Mouse (Mus musculus): ENCODE measurements around the gene Dnajb8. TPM values are rescaled to one million over a fixed set of nuclear protein-coding genes. Genes with fewer than 3 reads are reported as not detected.

Dnajb8 gene
- polyA plus RNA-seq, 1 experiment from 2014 or later = not detected

DNA sequence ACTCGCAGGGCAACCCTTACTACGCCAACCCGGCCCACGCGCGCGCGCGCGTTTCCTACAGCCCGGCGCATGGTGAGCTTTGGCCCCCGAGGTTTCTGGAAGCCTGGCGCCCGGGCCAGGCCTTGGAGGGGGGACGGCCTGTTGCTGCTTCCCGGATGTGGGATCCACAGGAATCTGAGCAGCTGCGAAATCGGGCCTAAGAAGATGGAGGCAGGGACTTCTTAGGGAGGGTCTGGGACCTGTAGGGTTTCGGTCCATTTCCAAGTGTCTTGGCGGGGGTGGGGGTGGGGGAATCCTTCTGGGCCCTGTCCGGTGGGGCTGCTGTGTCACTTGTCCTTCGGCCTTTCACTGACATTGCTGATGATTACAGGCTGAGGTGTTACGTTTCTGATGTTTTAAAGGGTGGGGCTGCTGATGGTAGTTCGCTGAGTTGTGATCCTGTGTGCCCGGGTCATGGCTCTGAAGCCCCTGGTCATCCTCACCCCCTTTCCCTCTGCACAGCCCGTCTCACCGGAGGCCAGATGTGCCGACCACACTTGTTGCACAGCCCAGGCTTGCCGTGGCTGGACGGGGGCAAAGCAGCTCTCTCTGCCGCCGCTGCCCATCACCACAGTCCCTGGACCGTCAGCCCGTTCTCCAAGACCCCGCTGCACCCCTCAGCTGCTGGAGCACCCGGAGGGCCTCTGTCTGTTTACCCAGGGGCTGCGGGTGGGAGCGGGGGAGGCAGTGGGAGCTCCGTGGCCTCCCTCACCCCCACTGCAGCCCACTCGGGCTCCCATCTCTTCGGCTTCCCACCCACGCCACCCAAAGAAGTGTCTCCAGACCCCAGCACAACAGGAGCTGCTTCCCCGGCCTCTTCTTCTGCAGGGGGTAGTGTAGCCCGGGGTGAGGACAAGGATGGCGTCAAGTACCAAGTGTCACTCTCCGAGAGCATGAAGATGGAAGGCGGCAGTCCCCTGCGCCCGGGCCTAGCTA lies 22.1 kb upstream of the Dnajb8 start:
- Histone ChIP-seq H3K9me3 (replicated peaks) (no peaks in the 10 kb centered on the region), H3K4me2 (peak overlapping the region; percentile 75), H3K4me1 (replicated peaks) (peaks cover 53% of the 10 kb centered on the region), H3K27me3 (peaks cover 99% of the 10 kb centered on the region), H3K36me3 (replicated peaks) (no peaks in the 10 kb centered on the region), H3K27ac (replicated peaks) (no peak overlapping the region), H3K4me3 (replicated peaks) (peak overlapping the region; percentile 52), H3K9ac (no peak overlapping the region)
- 15% methylated on average over 50 of the region's 50 CpGs for WGBS (ENCODE audit: insufficient replicate concordance)
- ATAC-seq (ENCODE audit: insufficient read depth) = no peak

DNA sequence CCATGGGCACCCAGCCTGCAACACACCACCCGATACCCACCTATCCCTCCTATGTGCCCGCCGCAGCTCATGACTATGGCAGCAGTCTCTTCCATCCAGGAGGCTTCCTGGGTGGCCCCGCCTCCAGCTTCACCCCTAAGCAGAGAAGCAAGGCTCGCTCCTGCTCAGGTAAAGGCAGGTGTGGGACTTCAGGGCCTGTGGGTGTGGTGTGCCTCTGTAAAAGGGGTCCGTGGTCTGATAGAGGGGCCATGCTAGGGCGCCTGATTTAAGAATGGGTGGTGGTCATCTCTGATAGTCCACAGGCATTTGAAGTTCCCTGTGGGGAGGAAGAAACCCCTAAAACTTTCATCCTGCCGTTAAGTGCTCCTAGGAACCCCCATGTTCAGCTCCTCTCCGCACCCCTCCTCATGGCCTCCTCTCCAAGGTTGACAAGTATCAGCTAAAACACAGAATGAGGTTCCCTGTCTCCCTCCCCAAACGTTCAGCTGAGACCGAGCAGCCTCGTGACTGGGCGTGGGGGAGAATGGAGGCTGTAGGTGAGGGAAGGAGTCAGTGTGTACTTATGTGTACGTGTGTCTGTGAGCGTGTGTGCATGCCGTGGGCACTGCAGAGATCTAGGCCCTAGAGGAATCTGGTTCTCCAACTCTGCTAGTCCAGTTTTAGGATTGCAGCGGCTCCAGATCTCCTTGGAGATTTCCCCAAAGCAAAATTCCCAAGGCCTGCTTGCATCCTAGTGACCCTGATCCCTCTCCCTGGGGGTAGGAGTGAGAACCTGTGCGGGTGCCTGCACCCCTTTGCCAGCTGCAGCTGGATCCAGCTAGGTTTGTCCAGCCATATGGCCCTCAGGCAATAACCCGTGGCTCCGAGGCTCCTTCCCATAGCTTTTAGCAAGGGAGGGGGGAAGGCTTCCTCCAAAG lies 21.1 kb upstream of the Dnajb8 start:
- Histone ChIP-seq H3K9me3 (replicated peaks) (no peaks in the 10 kb centered on the region), H3K27me3 (peaks cover 97% of the 10 kb centered on the region), H3K4me2 (no peak overlapping the region), H3K4me3 (replicated peaks) (no peak overlapping the region), H3K9ac (no peak overlapping the region), H3K36me3 (replicated peaks) (no peaks in the 10 kb centered on the region), H3K4me1 (replicated peaks) (peaks cover 57% of the 10 kb centered on the region), H3K27ac (replicated peaks) (no peak overlapping the region)
- no peak for ATAC-seq (ENCODE audit: insufficient read depth)
- 38% methylated on average over 20 of the region's 20 CpGs for WGBS (ENCODE audit: insufficient replicate concordance)

GRCm38 (mm10) chr6:88201926-88202700 lies 20.0 kb upstream of the Dnajb8 start:
- peaks cover 90% of the 10 kb centered on the region for H3K27me3 ChIP-seq
- H3K27ac ChIP-seq (replicated peaks) = no peak overlapping the region
- ATAC-seq (ENCODE audit: insufficient read depth) = no peak
- WGBS (ENCODE audit: insufficient replicate concordance) = 19% methylated on average over 15 of the region's 15 CpGs
- H3K9me3 ChIP-seq (replicated peaks) = no peaks in the 10 kb centered on the region
- H3K9ac ChIP-seq = no peak overlapping the region
- H3K36me3 ChIP-seq (replicated peaks) = no peaks in the 10 kb centered on the region
- peak overlapping the region; percentile 51 for H3K4me2 ChIP-seq
- H3K4me1 ChIP-seq (replicated peaks) = peaks cover 51% of the 10 kb centered on the region
- H3K4me3 ChIP-seq (replicated peaks) = no peak overlapping the region

DNA sequence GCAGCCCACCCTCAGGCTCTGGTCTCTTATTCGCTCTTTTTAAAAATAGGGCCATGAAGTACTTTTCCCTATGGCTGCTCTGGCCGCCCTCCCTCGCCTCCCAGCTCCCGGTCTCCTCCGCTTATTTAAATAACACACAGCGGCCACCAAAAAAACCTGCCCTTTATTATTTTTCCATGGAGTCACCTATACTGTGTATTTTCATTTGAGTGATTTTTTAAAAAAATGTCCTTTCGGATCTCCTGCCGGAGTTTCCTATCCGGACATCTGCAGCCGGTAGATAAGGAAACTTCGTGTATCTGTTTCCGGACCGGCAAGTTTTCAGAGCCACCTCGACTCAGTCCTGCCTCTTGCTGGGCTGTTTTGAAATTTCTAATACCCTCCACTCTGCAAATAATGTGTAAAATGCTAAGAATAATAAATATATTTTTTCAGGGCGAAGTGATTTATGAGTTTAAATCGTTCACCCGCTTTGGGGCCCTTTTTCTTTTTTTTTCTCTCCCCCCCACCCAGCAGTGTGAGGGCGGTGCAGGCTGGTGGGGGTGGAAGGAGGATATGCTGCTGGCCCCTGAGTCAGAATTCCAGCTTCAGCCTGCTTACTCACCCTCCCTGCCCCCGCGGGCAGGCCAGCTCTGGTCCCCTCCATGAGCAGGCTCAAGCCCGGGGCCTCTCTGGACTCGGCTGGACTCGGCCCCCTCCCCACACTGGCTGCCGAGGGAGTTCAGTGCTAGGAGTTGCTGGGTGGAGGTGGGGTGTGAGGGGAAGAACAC lies 19.0 kb upstream of the Dnajb8 start:
- H3K27ac ChIP-seq (replicated peaks) = no peak overlapping the region
- H3K4me2 ChIP-seq = peak overlapping the region; percentile 51
- peak overlapping the region; percentile 20 for H3K4me3 ChIP-seq (replicated peaks)
- no peaks in the 10 kb centered on the region for H3K9me3 ChIP-seq (replicated peaks)
- WGBS (ENCODE audit: insufficient replicate concordance) = 2% methylated on average over 24 of the region's 24 CpGs
- peaks cover 80% of the 10 kb centered on the region for H3K27me3 ChIP-seq
- 0 out of 2 replicates have a peak, but pooled peaks have one; percentile 47 for ATAC-seq (ENCODE audit: insufficient read depth)
- no peaks in the 10 kb centered on the region for H3K36me3 ChIP-seq (replicated peaks)
- H3K4me1 ChIP-seq (replicated peaks) = peaks cover 41% of the 10 kb centered on the region
- no peak overlapping the region for H3K9ac ChIP-seq

DNA sequence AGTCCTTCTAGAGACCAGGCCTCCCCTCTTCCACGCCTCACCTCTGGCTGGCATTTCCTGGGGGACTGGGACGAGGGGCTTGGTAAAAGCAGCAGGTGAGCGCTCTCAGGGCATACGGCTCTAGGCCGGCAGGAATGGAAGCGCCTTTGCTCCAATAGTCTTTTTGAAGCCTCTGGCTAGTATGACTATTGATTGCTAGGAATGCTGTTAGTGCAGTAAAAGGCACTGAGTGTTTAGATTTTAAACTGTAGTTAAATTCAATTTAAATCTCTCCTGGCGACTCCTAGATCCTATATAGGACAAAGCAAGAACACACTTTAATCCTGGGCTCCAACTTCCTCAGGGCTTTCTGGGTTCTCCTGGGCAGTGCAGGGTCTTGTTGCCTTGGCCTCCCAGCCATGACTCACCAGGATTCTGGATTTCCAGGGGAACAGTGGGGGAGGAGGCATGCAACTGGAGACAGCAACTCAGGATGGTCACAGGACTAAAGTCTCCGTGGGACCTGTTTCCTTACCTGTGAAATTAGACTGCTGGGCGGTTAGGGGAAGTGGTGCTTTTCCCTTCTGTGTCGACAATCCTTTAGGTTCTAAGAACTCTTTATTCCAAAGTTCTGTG lies 18.2 kb upstream of the Dnajb8 start:
- Histone ChIP-seq H3K9ac (no peak overlapping the region), H3K4me1 (replicated peaks) (peaks cover 33% of the 10 kb centered on the region)

DNA sequence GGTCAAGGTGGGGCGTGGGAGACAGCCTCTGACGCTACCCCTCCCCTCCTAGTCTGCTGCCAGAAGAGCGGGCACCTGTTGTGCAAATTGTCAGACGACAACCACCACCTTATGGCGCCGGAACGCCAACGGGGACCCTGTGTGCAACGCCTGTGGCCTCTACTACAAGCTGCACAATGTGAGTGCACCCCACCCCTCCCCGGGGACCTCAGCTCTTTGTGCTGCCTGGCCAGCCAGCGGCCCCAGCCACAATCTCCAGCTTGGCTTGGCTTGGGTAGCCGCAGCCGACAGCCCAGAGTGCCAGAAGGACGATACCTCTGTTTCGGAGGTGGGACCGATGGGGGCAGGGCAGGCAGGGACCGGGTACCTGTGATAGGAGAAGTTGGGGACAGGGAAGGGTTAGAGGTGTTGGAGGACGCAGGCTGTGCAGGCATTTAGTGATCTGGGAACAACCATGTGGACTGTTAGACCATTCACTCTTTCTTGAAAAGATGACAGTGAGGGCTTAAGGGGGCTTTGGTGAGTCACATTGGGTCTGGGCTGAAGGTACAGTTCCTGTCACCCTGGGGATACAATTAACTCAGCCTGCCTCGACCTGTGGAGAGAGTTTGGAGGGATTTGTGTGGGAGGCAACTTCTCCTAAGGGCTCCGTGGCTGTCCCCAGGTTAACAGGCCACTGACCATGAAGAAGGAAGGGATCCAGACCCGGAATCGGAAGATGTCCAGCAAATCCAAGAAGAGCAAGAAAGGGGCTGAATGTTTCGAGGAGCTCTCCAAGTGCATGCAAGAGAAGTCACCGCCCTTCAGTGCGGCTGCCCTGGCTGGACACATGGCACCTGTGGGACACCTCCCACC lies 17.3 kb upstream of the Dnajb8 start:
- 65% methylated on average over 25 of the region's 25 CpGs for WGBS (ENCODE audit: insufficient replicate concordance)

More for the DNA sequence above, 18.2 kb upstream of the Dnajb8 start:
- Histone ChIP-seq H3K9me3 (replicated peaks) (no peaks in the 10 kb centered on the region), H3K4me3 (replicated peaks) (no peak overlapping the region), H3K27me3 (peaks cover 77% of the 10 kb centered on the region), H3K27ac (replicated peaks) (no peak overlapping the region), H3K36me3 (replicated peaks) (no peaks in the 10 kb centered on the region), H3K4me2 (peak overlapping the region; percentile 51; the same call in 1 of the 2 replicates)
- no peak for ATAC-seq (ENCODE audit: insufficient read depth)
- WGBS (ENCODE audit: insufficient replicate concordance) = 44% methylated on average over 10 of the region's 10 CpGs

DNA sequence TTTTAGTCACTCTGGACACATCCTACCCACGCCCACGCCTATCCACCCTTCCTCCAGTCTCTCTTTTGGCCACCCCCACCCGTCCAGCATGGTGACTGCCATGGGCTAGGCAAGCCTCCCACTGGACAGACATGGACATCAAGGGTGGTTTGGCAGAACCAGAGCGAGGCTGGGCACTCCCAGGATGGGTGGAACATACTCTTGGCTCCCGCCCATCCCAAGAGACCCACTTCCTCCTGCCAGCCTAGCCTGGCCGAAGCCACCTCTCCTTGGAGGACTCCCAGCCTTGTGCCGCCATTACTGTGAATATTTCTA lies 16.7 kb upstream of the Dnajb8 start:
- Histone ChIP-seq H3K9me3 (replicated peaks) (no peaks in the 10 kb centered on the region), H3K4me1 (replicated peaks) (peaks cover 23% of the 10 kb centered on the region), H3K36me3 (replicated peaks) (no peaks in the 10 kb centered on the region), H3K9ac (no peak overlapping the region), H3K4me3 (replicated peaks) (no peak overlapping the region), H3K4me2 (no peak overlapping the region), H3K27ac (replicated peaks) (no peak overlapping the region), H3K27me3 (peaks cover 62% of the 10 kb centered on the region)
- WGBS (ENCODE audit: insufficient replicate concordance) = 57% methylated on average over 7 of the region's 7 CpGs
- no peak for ATAC-seq (ENCODE audit: insufficient read depth)

More for the DNA sequence above, 17.3 kb upstream of the Dnajb8 start:
- Histone ChIP-seq H3K36me3 (replicated peaks) (no peaks in the 10 kb centered on the region), H3K9ac (no peak overlapping the region), H3K27me3 (peaks cover 68% of the 10 kb centered on the region), H3K4me2 (no peak overlapping the region), H3K9me3 (replicated peaks) (no peaks in the 10 kb centered on the region), H3K4me3 (replicated peaks) (no peak overlapping the region), H3K27ac (replicated peaks) (no peak overlapping the region), H3K4me1 (replicated peaks) (peaks cover 25% of the 10 kb centered on the region)
- no peak for ATAC-seq (ENCODE audit: insufficient read depth)

DNA sequence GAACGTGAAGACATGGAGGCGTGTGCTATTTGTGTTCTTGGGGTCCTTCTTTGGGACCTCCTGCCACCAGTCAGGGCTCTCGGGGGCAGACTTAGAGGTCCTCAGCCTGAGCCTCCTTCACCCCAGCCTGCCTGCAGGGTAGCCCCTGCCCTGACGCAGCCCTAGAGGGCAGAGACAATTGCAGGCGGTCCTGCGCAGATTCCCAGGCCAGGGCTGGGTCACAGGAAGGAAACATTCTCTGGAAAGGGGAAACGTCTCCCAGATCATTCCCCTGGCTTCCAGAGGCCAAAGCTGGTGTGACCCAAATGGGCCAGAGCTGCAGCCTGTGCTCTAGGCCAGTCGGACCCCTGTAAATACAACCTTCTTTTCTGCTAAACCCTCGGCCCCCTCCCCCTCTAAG lies 16.1 kb upstream of the Dnajb8 start:
- ATAC-seq (ENCODE audit: insufficient read depth) = no peak
- WGBS (ENCODE audit: insufficient replicate concordance) = 53% methylated on average over 9 of the region's 9 CpGs

DNA sequence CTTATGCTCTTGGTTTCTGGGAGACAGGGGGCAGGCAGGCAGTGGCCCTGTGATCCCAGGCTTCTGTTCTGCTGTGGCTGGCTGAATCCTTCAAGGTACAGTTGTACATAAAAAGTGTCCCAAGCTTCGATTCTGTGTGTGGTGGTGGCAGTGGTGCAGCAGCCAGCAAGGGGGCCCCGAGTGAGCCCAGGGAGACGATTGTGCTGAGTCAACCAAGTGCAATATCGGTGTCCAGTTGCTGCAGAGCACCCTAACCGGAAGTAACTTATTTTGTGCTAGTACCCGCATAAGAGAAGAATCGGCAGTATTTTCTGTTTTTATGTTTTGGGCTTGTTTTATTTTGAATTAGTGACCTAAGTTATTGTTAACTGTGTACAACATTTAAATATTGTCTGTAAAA lies 15.5 kb upstream of the Dnajb8 start:
- H3K27me3 ChIP-seq = peaks cover 50% of the 10 kb centered on the region
- H3K27ac ChIP-seq (replicated peaks) = no peak overlapping the region
- H3K4me1 ChIP-seq (replicated peaks) = peaks cover 23% of the 10 kb centered on the region
- no peak overlapping the region for H3K9ac ChIP-seq
- H3K9me3 ChIP-seq (replicated peaks) = no peaks in the 10 kb centered on the region
- 13% methylated on average over 7 of the region's 7 CpGs for WGBS (ENCODE audit: insufficient replicate concordance)
- no peak for ATAC-seq (ENCODE audit: insufficient read depth)
- no peaks in the 10 kb centered on the region for H3K36me3 ChIP-seq (replicated peaks)
- H3K4me2 ChIP-seq = no peak overlapping the region
- H3K4me3 ChIP-seq (replicated peaks) = no peak overlapping the region

More for the DNA sequence above, 16.1 kb upstream of the Dnajb8 start:
- Histone ChIP-seq H3K36me3 (replicated peaks) (no peaks in the 10 kb centered on the region), H3K9me3 (replicated peaks) (no peaks in the 10 kb centered on the region), H3K4me3 (replicated peaks) (no peak overlapping the region), H3K27me3 (peaks cover 56% of the 10 kb centered on the region), H3K27ac (replicated peaks) (no peak overlapping the region), H3K4me1 (replicated peaks) (peaks cover 23% of the 10 kb centered on the region), H3K9ac (no peak overlapping the region), H3K4me2 (no peak overlapping the region)
